Mouse (Mus musculus) megakaryocyte, embryonic 14.5 days (primary cell): Measurements from ENCODE around the gene Morn4. TPM values are rescaled to one million over a fixed set of nuclear protein-coding genes. Genes with fewer than 3 reads are reported as not detected.
"Not testable (repeated sequence)": the region's sequence is repeated elsewhere in the genome, so short reads cannot be mapped to it uniquely, and the experiment has no call there.

Source experiments
- H3K27me3 ChIP-seq: replicated peaks from 2 replicates; pipeline ENCODE3; 2012; ENCODE audit warnings: inconsistent platforms
- H3K36me3 ChIP-seq: replicated peaks from 2 replicates; pipeline ENCODE3; 2012; ENCODE audit warnings: low read length, inconsistent platforms, mixed read lengths
- H3K4me1 ChIP-seq: 2 replicates; pipeline ENCODE4 v1.6.1; 2012; ENCODE audit warnings: inconsistent platforms
- H3K4me3 ChIP-seq: replicated peaks from 2 replicates; pipeline ENCODE3; 2012; ENCODE audit warnings: moderate library complexity, mild to moderate bottlenecking, inconsistent platforms
- H3K9me3 ChIP-seq: 2 replicates; pipeline ENCODE4 v1.6.1; 2012; ENCODE audit warnings: inconsistent platforms
- FLI1 ChIP-seq: IDR thresholded peaks from 2 replicates; pipeline ENCODE4 v1.6.1; 2012; ENCODE audit warnings: low read length, inconsistent platforms, mixed read lengths
- GATA1 ChIP-seq: IDR thresholded peaks from 3 replicates; pipeline ENCODE4 v1.6.1; 2012; ENCODE audit warnings: mixed read lengths, low read length, inconsistent platforms, borderline replicate concordance
- polyA plus RNA-seq: library from polyadenylated mRNA; stranded (reverse); fragments of >175 nt; gene quantifications from 2 replicates; pipeline ENCODE4 v1.2.3, GENCODE M21; 2012; ENCODE audit warnings: low replicate concordance; ENCODE audit not compliant: insufficient read depth

Morn4 gene
- polyA plus RNA-seq, 1 experiment = 2.0 TPM

DNA sequence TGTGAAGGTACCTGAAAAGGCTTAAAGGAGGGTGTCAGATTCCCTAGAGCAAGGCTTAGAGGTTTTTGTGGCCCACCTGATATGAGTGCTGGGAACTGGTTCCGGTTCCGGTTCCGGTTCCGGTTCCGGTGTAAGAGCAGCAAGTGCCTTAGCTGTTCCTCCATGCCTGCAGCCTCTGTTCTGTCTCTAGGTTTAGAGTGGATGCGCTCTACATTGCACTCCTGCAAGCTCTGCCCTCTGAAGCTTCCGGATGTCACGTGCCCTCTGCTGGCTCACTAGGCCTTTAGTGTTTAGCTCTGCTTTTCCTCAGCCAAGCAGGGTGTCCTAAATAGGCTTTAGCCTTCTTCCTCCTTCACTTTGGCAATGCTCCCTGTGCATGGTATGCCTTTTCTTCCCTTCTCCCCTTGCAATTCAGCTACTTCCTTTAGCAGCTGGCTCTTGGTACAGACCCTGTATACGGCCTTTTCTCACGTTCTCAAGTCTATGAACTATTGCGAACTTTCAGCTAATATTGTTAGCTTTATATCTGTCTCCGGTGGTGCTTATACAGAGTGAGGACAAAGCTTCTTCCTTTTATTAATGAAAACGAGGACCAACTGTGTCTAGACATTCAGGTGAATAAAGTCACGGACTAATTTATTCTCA lies 3.1 kb upstream of the Morn4 start:
- Histone ChIP-seq H3K4me3 (peak overlapping the region; percentile 97), H3K27me3 (no peaks in the 10 kb centered on the region), H3K9me3 (no peaks in the 10 kb centered on the region), H3K4me1 (peaks cover 50% of the 10 kb centered on the region), H3K36me3 (peaks cover 13% of the 10 kb centered on the region)
- TF ChIP-seq GATA1 = no peak
- TF ChIP-seq FLI1 = peak; percentile 36; the same call in 1 of the 2 replicates

DNA sequence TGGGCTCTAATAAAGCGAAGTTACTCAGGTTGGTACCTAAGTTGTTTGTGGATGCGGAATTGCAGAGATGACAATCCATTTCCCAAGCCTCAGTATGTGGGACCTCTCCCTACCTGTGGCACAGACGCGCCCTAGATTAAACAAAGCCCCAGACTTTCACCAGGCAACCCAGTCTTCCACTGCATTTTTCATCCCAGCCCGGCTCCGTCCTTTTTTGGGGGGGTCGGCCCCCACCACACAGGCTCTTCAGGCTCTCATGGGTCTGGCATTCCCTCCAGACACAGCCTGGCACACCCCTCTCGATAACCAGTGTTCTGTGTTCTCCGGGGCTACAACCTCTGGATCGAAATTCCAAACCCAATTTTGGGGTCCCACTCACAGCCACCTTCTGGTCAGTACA lies 467 bp downstream of the Morn4 start:
- Histone ChIP-seq H3K4me1 (peaks cover 31% of the 10 kb centered on the region), H3K36me3 (no peaks in the 10 kb centered on the region), H3K27me3 (no peaks in the 10 kb centered on the region), H3K4me3 (peak overlapping the region; percentile 94), H3K9me3 (no peaks in the 10 kb centered on the region)
- TF ChIP-seq GATA1 = no peak
- TF ChIP-seq FLI1 = no peak

DNA sequence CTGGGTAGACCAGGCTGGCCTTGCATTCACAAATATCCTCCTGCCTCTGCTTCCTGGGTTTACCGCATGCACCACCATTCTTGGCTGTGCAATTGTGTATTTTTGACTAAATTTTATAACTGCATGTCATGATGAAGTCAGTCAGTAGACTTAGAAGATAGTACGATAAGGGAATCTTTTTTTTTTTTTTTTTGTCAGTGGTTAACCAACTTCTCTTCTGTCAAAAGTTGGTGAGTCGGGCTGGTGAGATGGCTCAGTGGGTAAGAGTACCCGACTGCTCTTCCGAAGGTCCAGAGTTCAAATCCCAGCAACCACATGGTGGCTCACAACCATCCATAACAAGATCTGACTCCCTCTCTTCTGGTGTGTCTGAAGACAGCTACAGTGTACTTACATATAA lies 4.5 kb downstream of the Morn4 start:
- H3K4me3 ChIP-seq, H3K27me3 ChIP-seq, H3K9me3 ChIP-seq, H3K36me3 ChIP-seq: not testable (repeated sequence)
- peaks cover 33% of the 10 kb centered on the region for H3K4me1 ChIP-seq

DNA sequence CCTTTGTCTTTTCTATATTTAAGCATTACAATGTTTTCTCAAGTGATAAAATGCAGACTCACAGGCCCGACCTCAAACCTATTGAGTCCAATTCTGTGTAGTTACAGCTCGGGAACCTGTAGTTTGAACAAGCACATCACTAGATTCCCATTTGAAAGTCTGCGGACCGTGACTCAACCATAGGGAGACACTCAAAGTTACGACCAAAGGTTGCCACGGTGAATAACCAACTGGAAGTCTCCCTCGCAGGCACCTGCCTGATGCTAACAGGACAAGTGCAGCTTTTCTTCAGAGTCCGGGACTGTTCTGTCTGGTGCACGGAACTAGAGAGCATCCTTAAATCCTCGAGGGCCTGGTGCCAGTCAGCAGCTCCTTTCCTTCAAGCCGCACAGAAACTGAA lies 5.7 kb downstream of the Morn4 start:
- Histone ChIP-seq H3K36me3 (peaks cover 7% of the 10 kb centered on the region), H3K9me3 (no peaks in the 10 kb centered on the region), H3K4me1 (peaks cover 22% of the 10 kb centered on the region), H3K27me3 (no peaks in the 10 kb centered on the region), H3K4me3 (no peak overlapping the region)
- TF ChIP-seq FLI1 = no peak
- TF ChIP-seq GATA1 = no peak

DNA sequence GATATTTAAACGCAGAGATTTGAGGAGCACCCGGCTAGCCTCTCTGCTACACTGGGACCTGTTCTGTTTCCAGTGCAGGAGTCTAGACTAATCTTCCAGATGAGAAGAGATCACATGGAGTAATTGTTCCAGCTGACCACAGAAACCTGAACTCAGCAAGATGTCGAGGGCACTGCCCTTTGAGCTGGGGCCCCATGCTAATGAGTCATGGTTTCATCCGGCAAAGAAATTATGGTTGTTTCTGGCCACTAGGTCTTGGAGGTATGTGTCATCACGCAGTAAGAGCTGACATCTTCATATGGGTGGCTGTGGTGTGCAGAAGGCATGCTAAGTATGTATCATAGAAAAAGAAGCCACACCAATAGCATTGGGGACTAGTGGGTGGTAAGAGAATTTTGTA lies 6.2 kb downstream of the Morn4 start:
- no peak for TF ChIP-seq GATA1
- no peak for TF ChIP-seq FLI1
- Histone ChIP-seq H3K4me1 (peaks cover 21% of the 10 kb centered on the region), H3K27me3 (no peaks in the 10 kb centered on the region), H3K9me3 (no peaks in the 10 kb centered on the region), H3K4me3 (no peak overlapping the region), H3K36me3 (peaks cover 10% of the 10 kb centered on the region)

- peaks cover 21% of the 10 kb centered on the region for H3K4me1 ChIP-seq
- TF ChIP-seq FLI1 = no peak
- no peak for TF ChIP-seq GATA1
- H3K4me3 ChIP-seq = no peak overlapping the region
- no peaks in the 10 kb centered on the region for H3K27me3 ChIP-seq
- H3K36me3 ChIP-seq = peaks cover 10% of the 10 kb centered on the region
- H3K9me3 ChIP-seq = no peaks in the 10 kb centered on the region
These were observed 7.2 kb downstream of the Morn4 start for GRCm38 (mm10) chr19:42079006-42079405.

- Histone ChIP-seq H3K4me3 (no peak overlapping the region), H3K36me3 (peaks cover 10% of the 10 kb centered on the region), H3K4me1 (peaks cover 21% of the 10 kb centered on the region), H3K9me3 (no peaks in the 10 kb centered on the region), H3K27me3 (no peaks in the 10 kb centered on the region)
- TF ChIP-seq FLI1 (no peak), GATA1 (no peak)
These were observed 7.6 kb downstream of the Morn4 start for GRCm38 (mm10) chr19:42078566-42078965.

DNA sequence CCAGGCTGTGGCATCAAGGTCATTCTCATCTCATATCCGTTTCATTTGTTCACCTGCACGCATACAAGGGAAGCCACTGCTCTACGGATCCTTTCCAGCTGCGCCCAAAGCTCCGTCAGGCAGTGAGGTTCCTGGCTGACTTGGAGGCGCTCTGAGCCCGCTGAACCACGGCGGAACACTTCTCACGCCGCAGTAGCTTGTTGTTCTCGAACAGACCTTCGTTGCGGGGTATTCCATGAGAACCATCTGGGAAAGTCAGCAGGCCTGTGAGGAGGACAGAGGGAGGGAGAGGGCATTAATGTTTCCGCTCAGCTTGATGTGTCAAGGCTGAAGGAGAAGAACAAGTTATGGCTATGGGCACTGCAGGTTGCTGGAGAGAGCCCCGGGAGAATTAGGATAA lies 10.2 kb downstream of the Morn4 start:
- no peak overlapping the region for H3K4me3 ChIP-seq
- peaks cover 28% of the 10 kb centered on the region for H3K4me1 ChIP-seq
- H3K27me3 ChIP-seq = no peaks in the 10 kb centered on the region
- TF ChIP-seq GATA1 (no peak), FLI1 (no peak)
- peaks cover 10% of the 10 kb centered on the region for H3K36me3 ChIP-seq
- no peaks in the 10 kb centered on the region for H3K9me3 ChIP-seq

- Histone ChIP-seq H3K4me3 (no peak overlapping the region), H3K4me1 (peaks cover 20% of the 10 kb centered on the region), H3K27me3 (no peaks in the 10 kb centered on the region), H3K36me3 (peaks cover 10% of the 10 kb centered on the region), H3K9me3 (peaks cover 5% of the 10 kb centered on the region)
- TF ChIP-seq FLI1 = no peak
These were observed 11.1 kb downstream of the Morn4 start for GRCm38 (mm10) chr19:42075051-42075450.

DNA sequence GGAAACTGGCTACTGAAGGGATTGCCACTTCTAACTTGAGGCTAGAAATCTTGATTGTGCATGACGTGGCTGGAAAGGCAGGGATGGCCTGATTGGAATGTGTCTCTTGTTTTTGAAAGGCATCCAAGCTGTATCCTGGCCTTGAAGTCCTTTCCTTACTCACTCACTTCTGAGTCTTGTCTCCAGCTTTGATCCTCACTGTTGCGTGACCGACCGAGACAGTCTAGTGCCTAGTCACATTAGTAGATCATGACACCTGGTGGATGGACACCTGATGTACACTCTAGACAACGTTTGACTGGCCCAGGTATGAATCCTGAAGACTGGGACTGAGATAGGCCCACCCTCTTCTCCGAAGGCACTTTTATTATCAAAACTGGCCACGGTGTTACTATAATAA lies 13.4 kb downstream of the Morn4 start:
- Histone ChIP-seq H3K9me3 (peaks cover 7% of the 10 kb centered on the region), H3K4me1 (peaks cover 21% of the 10 kb centered on the region), H3K27me3 (no peaks in the 10 kb centered on the region), H3K36me3 (peaks cover 10% of the 10 kb centered on the region), H3K4me3 (no peak overlapping the region)
- TF ChIP-seq FLI1 (no peak), GATA1 (no peak)

DNA sequence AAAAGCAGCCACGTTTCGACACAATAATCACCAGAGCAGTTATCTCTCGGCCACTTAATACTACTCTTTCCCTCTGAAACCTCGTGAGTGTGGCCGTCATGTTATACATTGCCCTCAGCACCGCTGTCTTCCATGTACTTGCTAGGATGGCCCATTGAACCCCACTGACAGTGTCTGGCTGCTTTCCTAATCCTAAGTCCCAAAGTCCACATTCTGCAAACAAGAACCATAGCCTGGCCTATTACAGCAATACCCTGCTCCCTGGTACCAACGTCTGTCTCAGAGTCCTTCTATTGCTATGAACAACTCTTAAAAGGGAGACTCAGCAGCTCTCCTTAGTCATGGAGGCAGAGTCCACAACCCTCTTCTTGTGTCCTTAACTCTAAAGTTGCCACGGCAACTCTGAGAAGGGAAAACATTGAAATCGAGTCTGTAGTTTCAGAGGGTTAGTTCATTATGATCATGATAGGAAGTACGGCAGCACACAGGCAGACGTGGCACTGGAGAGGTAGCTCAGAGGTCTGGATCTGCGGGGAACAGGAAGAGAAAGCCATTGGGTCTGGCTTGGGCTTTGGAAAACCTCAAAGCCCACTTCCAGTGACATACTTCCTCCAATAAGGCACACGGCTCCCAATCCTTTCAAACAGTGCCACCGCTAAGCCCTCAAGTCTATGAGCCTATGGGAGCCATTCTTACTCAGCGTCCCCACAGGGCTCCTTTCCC lies 14.1 kb downstream of the Morn4 start:
- Histone ChIP-seq H3K9me3 (peaks cover 7% of the 10 kb centered on the region), H3K4me3 (no peak overlapping the region), H3K27me3 (no peaks in the 10 kb centered on the region), H3K4me1 (peaks cover 21% of the 10 kb centered on the region), H3K36me3 (peaks cover 10% of the 10 kb centered on the region)
- TF ChIP-seq FLI1 (no peak), GATA1 (no peak)
